16 mouse cellular contexts compared by ENCODE assay signal in the genomic region with DNA sequence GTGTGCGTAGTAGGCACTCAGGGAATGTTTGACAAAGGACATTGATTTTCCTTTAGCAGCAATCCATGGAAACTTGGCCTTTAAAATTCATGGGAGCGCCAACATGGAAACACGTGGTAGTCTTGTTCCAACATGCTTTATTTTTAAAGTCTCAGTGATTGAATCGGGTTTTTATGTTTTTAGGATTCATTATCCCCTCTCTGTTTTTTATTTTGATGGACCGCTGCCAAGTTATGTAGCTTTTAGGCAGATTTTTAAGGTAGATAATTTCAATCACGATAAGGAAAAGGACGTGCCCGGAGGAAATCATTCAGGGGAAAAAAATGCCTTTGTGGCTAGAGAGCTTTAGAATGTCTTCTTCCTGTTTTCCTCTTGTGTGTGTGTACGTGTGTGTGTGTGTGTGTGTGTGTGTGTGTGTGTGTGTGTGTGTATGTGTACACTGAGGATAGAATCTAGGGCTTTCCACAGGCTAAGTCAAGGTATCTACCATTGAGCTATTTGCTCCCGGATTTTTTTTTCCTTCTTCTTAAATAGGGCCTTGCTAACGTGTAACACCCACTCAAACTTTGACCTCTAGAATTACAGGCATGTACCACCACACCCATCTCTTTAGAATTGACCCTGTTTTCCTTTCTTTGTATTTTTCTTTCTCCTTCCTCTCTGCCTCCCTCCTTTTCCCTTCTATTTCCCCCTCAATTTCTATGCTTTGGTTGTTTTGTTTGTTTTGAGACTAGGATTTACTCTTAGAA. TPM values are rescaled to one million over a fixed set of nuclear protein-coding genes. Genes with fewer than 3 reads are reported as not detected.
A peak's percentile ranks its signal among the peaks of the same experiment; 100 is the strongest.
DNase-seq lines count a peak whose midpoint lies in the region; ATAC-seq and TF ChIP-seq lines count a peak whose summit lies in the region.
"Had no signal": no experiment of that assay in that cellular context is flagged by ENCODE, and none has a peak within 500 bp of the region (broad histone marks: within the 10 kb centered on the region; RNA-seq: fewer than 3 reads in every experiment).

No protein-coding gene starts in this region.

- H3K4me2 ChIP-seq in liver, embryonic 12.5 days, result no peak overlapping the region
- peak overlapping the region; percentile 30 for H3K4me2 ChIP-seq in intestine, postnatal 0 days (replicated peaks; ENCODE audit: low read depth)
- H3K4me2 ChIP-seq in stomach, embryonic 15.5 days, result no peak overlapping the region
- H3K4me2 ChIP-seq: lung, embryonic 15.5 days; midbrain, embryonic 13.5 days; neural tube, embryonic 13.5 days had no signal

- intact Hi-C loops in left cerebral cortex, postnatal 36 days (cut with DNase I), result no loop called here

- ATAC-seq in liver, embryonic 12.5 days, result no peak
- peak; percentile 61 for ATAC-seq in intestine, postnatal 0 days
- ATAC-seq in stomach, embryonic 15.5 days (ENCODE audit: insufficient read depth, low FRiP score, low read depth), result no peak
- ATAC-seq: midbrain, embryonic 13.5 days had no signal

- WGBS in liver, adult 2 months, result 25% methylated on average over 11 of the region's 11 CpGs
- 72% methylated on average over 11 of the region's 11 CpGs for WGBS in liver, embryonic 12.5 days (ENCODE audit: insufficient replicate concordance)
- WGBS in intestine, postnatal 0 days, result 49% methylated on average over 10 of the region's 11 CpGs
- 62% methylated on average over 11 of the region's 11 CpGs for WGBS in stomach, embryonic 15.5 days

- H3K27ac ChIP-seq in liver, adult 2 months (replicated peaks; ENCODE audit: insufficient read depth, low read depth, low read length), result peak overlapping the region; percentile 96
- no peak overlapping the region for H3K27ac ChIP-seq in liver, embryonic 12.5 days
- peak overlapping the region; percentile 4; the same call in 1 of the 2 replicates for H3K27ac ChIP-seq in intestine, postnatal 0 days (ENCODE audit: low read depth, low read length)
- H3K27ac ChIP-seq in stomach, embryonic 15.5 days, result 0 out of 2 replicates have a peak overlapping the region, but pooled peaks have one; percentile 4
- H3K27ac ChIP-seq: lung, embryonic 15.5 days; midbrain, embryonic 13.5 days; neural tube, embryonic 13.5 days had no signal

- H3K9me3 ChIP-seq in liver, embryonic 12.5 days (replicated peaks), result no peaks in the 10 kb centered on the region
- no peaks in the 10 kb centered on the region for H3K9me3 ChIP-seq in intestine, postnatal 0 days (ENCODE audit: control insufficient read depth)
- H3K9me3 ChIP-seq in stomach, embryonic 15.5 days, result no peaks in the 10 kb centered on the region
- H3K9me3 ChIP-seq: lung, embryonic 15.5 days; midbrain, embryonic 13.5 days; neural tube, embryonic 13.5 days had no signal

- H3K9ac ChIP-seq in liver, adult 2 months (ENCODE audit: low read depth, low read length), result no peak overlapping the region
- no peak overlapping the region for H3K9ac ChIP-seq in liver, embryonic 12.5 days
- no peak overlapping the region for H3K9ac ChIP-seq in intestine, postnatal 0 days (ENCODE audit: low read depth, low read length)
- no peak overlapping the region for H3K9ac ChIP-seq in stomach, embryonic 15.5 days
- H3K9ac ChIP-seq: lung, embryonic 15.5 days; midbrain, embryonic 13.5 days; neural tube, embryonic 13.5 days had no signal

- peaks cover 28% of the 10 kb centered on the region for H3K79me2 ChIP-seq in liver, adult 2 months (ENCODE audit: control insufficient read depth, insufficient read depth, low read length)

- H3K27me3 ChIP-seq in liver, adult 2 months (ENCODE audit: control insufficient read depth, insufficient read depth, low read length), result no peaks in the 10 kb centered on the region
- H3K27me3 ChIP-seq in liver, embryonic 12.5 days (replicated peaks), result no peaks in the 10 kb centered on the region
- H3K27me3 ChIP-seq in intestine, postnatal 0 days (replicated peaks; ENCODE audit: control insufficient read depth, insufficient read depth, low read length), result no peaks in the 10 kb centered on the region
- no peaks in the 10 kb centered on the region for H3K27me3 ChIP-seq in stomach, embryonic 15.5 days (replicated peaks)
- H3K27me3 ChIP-seq: lung, embryonic 15.5 days; midbrain, embryonic 13.5 days; neural tube, embryonic 13.5 days had no signal

- no peak for TF ChIP-seq POLR2A in liver, adult 2 months (IDR thresholded peaks at IDR 0.05; ENCODE audit: extremely low read depth, insufficient read depth, low read length)

- H3K36me3 ChIP-seq in liver, adult 2 months (ENCODE audit: control insufficient read depth, insufficient read depth, low read length), result no peaks in the 10 kb centered on the region
- no peaks in the 10 kb centered on the region; the same call in 1 of the 2 replicates for H3K36me3 ChIP-seq in liver, embryonic 12.5 days
- H3K36me3 ChIP-seq in intestine, postnatal 0 days (ENCODE audit: control insufficient read depth, insufficient read depth), result no peaks in the 10 kb centered on the region
- no peaks in the 10 kb centered on the region for H3K36me3 ChIP-seq in stomach, embryonic 15.5 days
- H3K36me3 ChIP-seq: lung, embryonic 15.5 days; midbrain, embryonic 13.5 days; neural tube, embryonic 13.5 days had no signal

- TF ChIP-seq CTCF in liver, adult 2 months (IDR thresholded peaks at IDR 0.05; ENCODE audit: low read depth, low read length), result no peak
- TF ChIP-seq CTCF in intestine, postnatal 0 days (IDR thresholded peaks at IDR 0.05; ENCODE audit: low read depth), result no peak

- H3K4me3 ChIP-seq in liver, adult 2 months (ENCODE audit: insufficient read depth, low read depth, low read length), result no peak overlapping the region
- H3K4me3 ChIP-seq in liver, embryonic 12.5 days, result no peak overlapping the region
- no peak overlapping the region for H3K4me3 ChIP-seq in intestine, postnatal 0 days (ENCODE audit: low read depth, low read length)
- H3K4me3 ChIP-seq in stomach, embryonic 15.5 days (replicated peaks), result no peak overlapping the region
- H3K4me3 ChIP-seq: erythroblast, embryonic 14.5 days; lung, embryonic 15.5 days; midbrain, embryonic 13.5 days; neural tube, embryonic 13.5 days had no signal

- peaks cover 38% of the 10 kb centered on the region for H3K4me1 ChIP-seq in liver, adult 2 months (ENCODE audit: control insufficient read depth, insufficient read depth, low read length)
- peaks cover 23% of the 10 kb centered on the region; the same call in 1 of the 2 replicates for H3K4me1 ChIP-seq in liver, embryonic 12.5 days
- peaks cover 4% of the 10 kb centered on the region for H3K4me1 ChIP-seq in intestine, postnatal 0 days (replicated peaks; ENCODE audit: control insufficient read depth, insufficient read depth, low read length)
- H3K4me1 ChIP-seq in stomach, embryonic 15.5 days, result no peaks in the 10 kb centered on the region

- DNase-seq in heart, adult 11 months, result peak; percentile 95
- DNase-seq in heart, postnatal 4 days, result no peak
- DNase-seq in liver, adult 2 months (ENCODE audit: extremely low read depth, low read depth, low spot score), result peak; percentile 96
- no peak for DNase-seq in ovary, postnatal 14 days (ENCODE audit: low spot score)
- DNase-seq in left cerebral cortex, postnatal 36 days (ENCODE audit: low spot score in 2 of 2), result no peak
- DNase-seq: adrenal gland, postnatal 10 days; cerebellum, postnatal 36 days; right cerebral cortex, adult 18-20 months; thymus, postnatal 36 days had no signal

RNA-seq across cellular contexts. Expression of a gene that starts 13.4 kb away (rescaled TPM):
- total RNA-seq in heart, postnatal 4 days (2021), result 10 to 100 TPM; 31.6 to 31.8 TPM
- 14.9 and 15.3 TPM in 2 replicates for total RNA-seq in liver, adult 2 months (2014; rRNA removed)
- polyA plus RNA-seq in liver, adult 2 months (2012; rRNA removed), result 3.9 and 4.6 TPM in 2 replicates
- 17.8 and 18.7 TPM in 2 replicates for polyA plus RNA-seq in liver, embryonic 12.5 days (2016; fragmentation: Nextera tagmentation; extraction: Ambion mirVana)
- polyA plus RNA-seq in intestine, postnatal 0 days (2015; fragmentation: Nextera tagmentation; extraction: Ambion mirVana), result 8.4 and 9.4 TPM in 2 replicates
- polyA plus RNA-seq in stomach, embryonic 15.5 days (2015; fragmentation: Nextera tagmentation; extraction: Ambion mirVana), result 13.9 and 14.9 TPM in 2 replicates
- total RNA-seq in left cerebral cortex, postnatal 36 days (2021), result 10 to 100 TPM; 34.5 to 38.2 TPM

RNA-seq across cellular contexts. Expression of a gene that starts 13.6 kb away (rescaled TPM):
- 10 to 100 TPM; 23.0 to 25.1 TPM for total RNA-seq in heart, postnatal 4 days (2021)
- total RNA-seq in liver, adult 2 months (2014; rRNA removed), result 21.7 and 22.2 TPM in 2 replicates
- polyA plus RNA-seq in liver, adult 2 months (2012; rRNA removed), result 8.2 and 9.2 TPM in 2 replicates
- 13.2 and 17.7 TPM in 2 replicates for polyA plus RNA-seq in liver, embryonic 12.5 days (2016; fragmentation: Nextera tagmentation; extraction: Ambion mirVana)
- 19.1 and 21.8 TPM in 2 replicates for polyA plus RNA-seq in intestine, postnatal 0 days (2015; fragmentation: Nextera tagmentation; extraction: Ambion mirVana)
- 26.8 and 30.1 TPM in 2 replicates for polyA plus RNA-seq in stomach, embryonic 15.5 days (2015; fragmentation: Nextera tagmentation; extraction: Ambion mirVana)
- 10 to 100 TPM; 22.0 to 26.4 TPM for total RNA-seq in left cerebral cortex, postnatal 36 days (2021)

RNA-seq across cellular contexts. Expression of a gene that starts 41.8 kb away (rescaled TPM):
- total RNA-seq in heart, postnatal 4 days (2021), result 1 to 10 TPM; 8.0 to 8.4 TPM
- total RNA-seq in liver, adult 2 months (2014; rRNA removed), result 6.4 and 7.0 TPM in 2 replicates
- 1.4 TPM in 2 replicates for polyA plus RNA-seq in liver, adult 2 months (2012; rRNA removed)
- polyA plus RNA-seq in liver, embryonic 12.5 days (2016; fragmentation: Nextera tagmentation; extraction: Ambion mirVana), result 9.5 and 9.7 TPM in 2 replicates
- polyA plus RNA-seq in intestine, postnatal 0 days (2015; fragmentation: Nextera tagmentation; extraction: Ambion mirVana), result 11.3 and 12.2 TPM in 2 replicates
- polyA plus RNA-seq in stomach, embryonic 15.5 days (2015; fragmentation: Nextera tagmentation; extraction: Ambion mirVana), result 17.9 and 19.6 TPM in 2 replicates
- total RNA-seq in left cerebral cortex, postnatal 36 days (2021), result 10 to 100 TPM; 22.7 to 28.3 TPM

Comparison
In these comparisons a context has a peak if more than half of its experiments do, and no peak if none do; other contexts are left out.
1. DNase-seq: peak in heart, adult 11 months (single experiment) and liver, adult 2 months (single experiment); none in heart, postnatal 4 days (single experiment), ovary, postnatal 14 days (single experiment) and left cerebral cortex, postnatal 36 days (0 of 2).